Mouse (Mus musculus) midbrain, embryonic 11.5 days (tissue): Measurements from ENCODE around the gene Itsn2. TPM values are rescaled to one million over a fixed set of nuclear protein-coding genes. Genes with fewer than 3 reads are reported as not detected.
"Not testable (repeated sequence)": the region's sequence is repeated elsewhere in the genome, so short reads cannot be mapped to it uniquely, and the experiment has no call there.

Source experiments
- ATAC-seq: fragments of 200-750 bp; cut with Nextera tagmentation; 2 replicates; pipeline ENCODE4 v1.8.0; 2017; ENCODE audit warnings: moderate TSS enrichment, moderate library complexity; ENCODE audit not compliant: low FRiP score
- DNase-seq: peaks from one replicate; pipeline ENCODE4 v3.0.0; 2015; ENCODE audit warnings: low spot score; ENCODE audit errors: missing footprints
- H3K27ac ChIP-seq: fragments of 300-500 bp; sonication (generic); 2 replicates; pipeline ENCODE4 v1.5.1; 2014; ENCODE audit warnings: low read depth, low read length
- H3K27me3 ChIP-seq: fragments of 300-500 bp; sonication (generic); 2 replicates; pipeline ENCODE4 v1.6.1; 2014; ENCODE audit warnings: mild to moderate bottlenecking, low read length, moderate library complexity, mixed read lengths; ENCODE audit not compliant: control insufficient read depth, insufficient read depth
- H3K36me3 ChIP-seq: fragments of 300-500 bp; sonication (generic); 2 replicates; pipeline ENCODE4 v1.6.1; 2014; ENCODE audit warnings: mild to moderate bottlenecking, low read length, moderate library complexity, mixed read lengths; ENCODE audit not compliant: control insufficient read depth, insufficient read depth
- H3K4me1 ChIP-seq: fragments of 300-500 bp; sonication (generic); 2 replicates; pipeline ENCODE4 v1.6.1; 2014; ENCODE audit warnings: low read length; ENCODE audit not compliant: control insufficient read depth, insufficient read depth
- H3K4me2 ChIP-seq: fragments of 300-500 bp; sonication (generic); 2 replicates; pipeline ENCODE4 v1.6.1; 2014; ENCODE audit warnings: mild to moderate bottlenecking, moderate library complexity
- H3K4me3 ChIP-seq: fragments of 300-500 bp; sonication (generic); 2 replicates; pipeline ENCODE4 v1.5.1; 2014; ENCODE audit warnings: low read depth, low read length
- H3K9ac ChIP-seq: fragments of 300-500 bp; sonication (generic); 2 replicates; pipeline ENCODE4 v1.6.1; 2014; ENCODE audit warnings: low read length
- H3K9me3 ChIP-seq: fragments of 300-500 bp; sonication (generic); 2 replicates; pipeline ENCODE4 v1.6.1; 2016; ENCODE audit warnings: low read length; ENCODE audit not compliant: control insufficient read depth
- WGBS: fragments of 180-500 bp; shearing (Covaris S2); extraction: QIAGEN DNeasy Blood & Tissue Kit; methylation state at CpG from one replicate; pipeline ENCODE4 v1.1.7; 2014; 5-methylcytosine and 5-hydroxymethylcytosine counted together
- polyA plus RNA-seq: library from polyadenylated mRNA; unstranded; fragments of >200 nt; fragmentation: Nextera tagmentation; extraction: Ambion mirVana; gene quantifications from 2 replicates; pipeline ENCODE4 v1.2.1, GENCODE M21; 2014

Itsn2 gene
- polyA plus RNA-seq, 1 experiment from 2014 or later = 13.8 TPM

GRCm38 (mm10) chr12:4738031-4738576, 145.7 kb downstream of the Itsn2 start, which contains the start of gene Fam228a:
TSS of gene Fam228a (minus strand) at chr12:4738430.
- Histone ChIP-seq H3K9me3 (no peaks in the 10 kb centered on the region), H3K27me3 (no peaks in the 10 kb centered on the region), H3K9ac (no peak within 1 kb of the TSS), H3K4me1 (no peaks in the 10 kb centered on the region), H3K4me3 (no peak within 1 kb of the TSS), H3K4me2 (no peak within 1 kb of the TSS), H3K36me3 (no peaks in the 10 kb centered on the region), H3K27ac (no peak within 1 kb of the TSS)
- no peak for ATAC-seq
- DNase-seq = no peak
- 82% methylated on average over 18 of the region's 18 CpGs for WGBS

- 78% methylated on average over 7 of the region's 7 CpGs for WGBS
- Histone ChIP-seq H3K36me3 (no peaks in the 10 kb centered on the region), H3K27ac (no peak overlapping the region), H3K4me2 (no peak overlapping the region), H3K27me3 (no peaks in the 10 kb centered on the region), H3K9ac (no peak overlapping the region), H3K4me3 (no peak overlapping the region), H3K9me3 (no peaks in the 10 kb centered on the region), H3K4me1 (no peaks in the 10 kb centered on the region)
- DNase-seq (no peak), ATAC-seq (no peak)
These were observed 148.4 kb downstream of the Itsn2 start for GRCm38 (mm10) chr12:4740823-4741222.

- H3K27me3 ChIP-seq = no peaks in the 10 kb centered on the region
- no peaks in the 10 kb centered on the region for H3K9me3 ChIP-seq
- no peak overlapping the region for H3K4me2 ChIP-seq
- DNase-seq = no peak
- WGBS = 85% methylated on average over 3 of the region's 3 CpGs
- H3K27ac ChIP-seq = no peak overlapping the region
- H3K4me3 ChIP-seq = no peak overlapping the region
- H3K4me1 ChIP-seq = no peaks in the 10 kb centered on the region
- H3K36me3 ChIP-seq = no peaks in the 10 kb centered on the region
- no peak overlapping the region for H3K9ac ChIP-seq
- no peak for ATAC-seq
These were observed 149.7 kb downstream of the Itsn2 start for GRCm38 (mm10) chr12:4742183-4742582.

- no peaks in the 10 kb centered on the region for H3K36me3 ChIP-seq
- no peak overlapping the region for H3K4me3 ChIP-seq
- no peak overlapping the region for H3K27ac ChIP-seq
- no peak for DNase-seq
- no peak for ATAC-seq
- no peaks in the 10 kb centered on the region for H3K4me1 ChIP-seq
- WGBS = 87% methylated on average over 10 of the region's 10 CpGs
- no peak overlapping the region for H3K4me2 ChIP-seq
- no peaks in the 10 kb centered on the region for H3K27me3 ChIP-seq
- no peaks in the 10 kb centered on the region for H3K9me3 ChIP-seq
- H3K9ac ChIP-seq = no peak overlapping the region
These were observed 152.0 kb downstream of the Itsn2 start for GRCm38 (mm10) chr12:4744486-4744885.

- 91% methylated on average over 4 of the region's 4 CpGs for WGBS
- DNase-seq = not testable (repeated sequence)
These were observed 162.0 kb downstream of the Itsn2 start for GRCm38 (mm10) chr12:4754451-4754850.

GRCm38 (mm10) chr12:4757060-4757459, 164.6 kb downstream of the Itsn2 start:
- H3K9me3 ChIP-seq = no peaks in the 10 kb centered on the region
- H3K27ac ChIP-seq = no peak overlapping the region
- ATAC-seq = no peak
- no peaks in the 10 kb centered on the region for H3K36me3 ChIP-seq
- H3K4me1 ChIP-seq = no peaks in the 10 kb centered on the region
- H3K9ac ChIP-seq = no peak overlapping the region
- 92% methylated on average over 1 of the region's 1 CpGs for WGBS
- no peak for DNase-seq
- H3K4me3 ChIP-seq = no peak overlapping the region
- H3K4me2 ChIP-seq = no peak overlapping the region
- no peaks in the 10 kb centered on the region for H3K27me3 ChIP-seq

More at GRCm38 (mm10) chr12:4754451-4754850, 162.0 kb downstream of the Itsn2 start:
- not testable (repeated sequence) for H3K9ac ChIP-seq, H3K9me3 ChIP-seq, H3K27me3 ChIP-seq, H3K4me2 ChIP-seq, H3K4me3 ChIP-seq, H3K36me3 ChIP-seq, H3K4me1 ChIP-seq, H3K27ac ChIP-seq, ATAC-seq

Other genes with a start within 250 kb of the Itsn2 start
- 4.7 and 4.9 TPM in 2 replicates for gene Ncoa1, start 115.5 kb upstream of the Itsn2 start, polyA plus RNA-seq
- gene Gm3625, start 289 bp downstream of the Itsn2 start, polyA plus RNA-seq = not detected in 2 replicates
- 0.19 and 0.41 TPM in 2 replicates for gene Fam228a, start 145.8 kb downstream of the Itsn2 start, polyA plus RNA-seq
- 3.8 and 6.2 TPM in 2 replicates for gene Pfn4, start 176.4 kb downstream of the Itsn2 start, polyA plus RNA-seq
- gene Fam228b, start 176.6 kb downstream of the Itsn2 start, polyA plus RNA-seq = 4.2 and 4.3 TPM in 2 replicates
- gene Sf3b6, start 224.9 kb downstream of the Itsn2 start, polyA plus RNA-seq = 367 and 402 TPM in 2 replicates
- 6.3 and 9.0 TPM in 2 replicates for gene Fkbp1b, start 249.0 kb downstream of the Itsn2 start, polyA plus RNA-seq